Mouse (Mus musculus): Measurements from ENCODE around the gene Emsy.

The Emsy gene

GRCm38 (mm10) chr7:98656531-98657221 lies at the start of gene Emsy:
Gene Emsy, minus strand, starts transcription at chr7:98656783.
- peak; percentile 98 for DNase-seq (ENCODE audit: low spot score)

DNA sequence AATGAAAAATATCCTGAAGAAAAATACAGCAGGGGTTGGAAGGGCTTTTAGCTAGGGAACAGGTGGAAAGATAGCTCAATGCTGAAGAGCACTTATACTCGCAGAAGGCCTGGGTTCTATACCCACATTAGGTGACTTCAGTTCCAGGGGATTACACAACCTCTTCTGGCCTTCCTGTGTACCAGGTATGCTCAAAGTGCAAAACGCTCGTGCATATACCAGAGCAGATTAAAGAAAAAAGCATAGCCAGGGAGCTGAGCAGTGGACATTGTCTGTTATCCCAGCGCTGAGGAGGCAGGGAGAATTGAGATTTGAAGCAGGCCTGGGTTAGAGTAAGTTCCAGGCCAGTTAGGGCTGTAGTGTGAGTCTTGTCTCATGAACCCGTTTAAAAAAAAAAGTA lies 47.7 kb upstream of the Emsy start:
- DNase-seq (ENCODE audit: low spot score) = no peak

- DNase-seq (ENCODE audit: low spot score) = no peak
Observed at GRCm38 (mm10) chr7:98703365-98703881, 46.8 kb upstream of the Emsy start.

DNA sequence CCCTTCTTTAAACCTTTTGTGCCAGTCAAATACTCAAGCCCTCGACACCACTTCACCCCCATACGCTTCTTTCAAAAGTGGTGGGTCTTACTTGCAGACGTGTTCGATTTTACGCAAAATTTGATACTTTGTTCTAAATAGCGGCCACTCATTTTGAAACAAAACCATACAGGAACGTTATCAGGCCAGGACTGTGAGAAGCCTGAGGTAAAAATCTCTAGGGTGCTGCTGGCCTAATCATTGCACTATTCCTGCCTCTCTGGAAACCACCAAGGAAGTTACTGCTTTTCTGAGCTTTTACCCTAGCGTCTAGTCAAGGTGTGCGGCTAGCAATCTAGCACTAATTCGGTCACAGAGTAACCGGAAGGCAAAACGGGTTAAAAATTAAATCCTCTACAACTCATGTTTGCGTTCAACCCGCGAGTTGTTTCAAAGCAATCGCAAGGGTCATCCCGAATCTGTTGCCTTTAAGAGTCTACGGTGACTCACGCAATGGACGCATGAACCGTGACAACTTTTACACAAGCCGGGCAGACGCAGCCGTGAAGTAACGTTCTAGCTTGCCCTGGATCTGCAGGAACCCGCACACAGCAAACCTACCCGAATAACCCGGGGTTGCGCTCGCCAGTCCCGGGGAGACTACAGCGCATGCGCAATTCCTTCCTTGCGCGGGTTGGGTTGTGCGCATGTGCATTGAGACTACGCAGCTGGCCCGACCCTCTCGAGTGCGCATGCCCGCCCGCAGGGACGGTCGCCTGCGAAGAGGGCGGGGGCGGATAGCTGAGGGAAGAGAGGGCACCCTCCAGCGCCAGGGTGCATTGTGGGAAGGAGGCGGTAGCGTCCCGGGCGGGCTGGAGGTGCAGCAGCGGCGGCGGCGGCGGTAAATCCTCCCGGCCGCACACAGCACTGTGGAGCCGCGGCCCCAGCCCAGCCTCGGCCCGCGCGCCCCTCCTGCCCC lies 46.0 kb upstream of the Emsy start, which contains the start of gene Thap12:
TSS of gene Thap12 (plus strand) at position 821 of the 958 bp plus-strand sequence.
- peak; percentile 99 for DNase-seq (ENCODE audit: low spot score)

GRCm38 (mm10) chr7:98701771-98702170 lies 45.2 kb upstream of the Emsy start:
- no peak for DNase-seq (ENCODE audit: low spot score)

GRCm38 (mm10) chr7:98698590-98698989 lies 42.0 kb upstream of the Emsy start:
- DNase-seq (ENCODE audit: low spot score) = no peak

- DNase-seq (ENCODE audit: low spot score) = no peak
Observed at GRCm38 (mm10) chr7:98698041-98698440, 41.5 kb upstream of the Emsy start.

- DNase-seq (ENCODE audit: low spot score) = no peak
Observed at GRCm38 (mm10) chr7:98697496-98697895, 40.9 kb upstream of the Emsy start.

DNA sequence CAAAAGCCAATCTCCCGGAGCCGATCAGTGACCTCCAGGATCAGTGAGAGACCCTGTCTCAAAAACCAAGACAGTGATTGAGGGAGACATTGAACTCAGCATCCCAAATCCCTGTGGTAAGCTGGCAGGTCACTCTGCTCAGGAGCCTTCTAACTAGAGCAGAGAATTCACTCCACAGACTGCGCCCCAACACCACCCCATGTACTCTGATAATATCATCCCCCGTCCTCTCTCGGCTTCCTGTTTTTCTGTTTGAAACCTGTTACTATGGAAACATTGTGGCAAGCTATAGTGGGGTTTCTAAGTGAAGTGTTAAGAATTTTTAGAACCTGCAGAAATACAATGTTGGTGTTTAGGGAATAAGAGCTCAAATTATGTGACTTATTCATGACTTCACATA lies 37.5 kb upstream of the Emsy start:
- peak; percentile 67 for DNase-seq (ENCODE audit: low spot score)

- no peak for DNase-seq (ENCODE audit: low spot score)
Observed at GRCm38 (mm10) chr7:98692761-98693546, 36.4 kb upstream of the Emsy start.

DNA sequence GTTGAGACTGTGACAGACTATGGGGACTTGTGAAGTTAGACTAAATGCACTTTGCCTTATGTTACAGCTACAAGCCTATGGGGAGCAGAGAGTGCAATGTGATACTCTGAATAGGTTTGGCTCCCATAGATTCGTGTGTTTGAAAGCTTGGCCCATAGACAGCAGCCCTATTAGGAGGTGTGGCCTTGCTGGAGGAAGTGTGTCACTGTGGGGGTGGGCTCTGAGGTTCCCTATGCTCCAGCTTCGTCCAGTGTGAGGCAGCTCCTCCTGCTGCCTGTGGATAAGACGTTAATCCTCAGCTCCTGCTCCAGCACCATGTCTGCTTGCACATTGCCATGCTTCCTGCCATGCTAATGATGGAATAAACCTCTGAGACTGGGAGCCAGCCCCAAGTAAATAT lies 34.2 kb upstream of the Emsy start:
- no peak for DNase-seq (ENCODE audit: low spot score)

- no peak for DNase-seq (ENCODE audit: low spot score)
Observed at GRCm38 (mm10) chr7:98690126-98690525, 33.5 kb upstream of the Emsy start.

- DNase-seq (ENCODE audit: low spot score) = no peak
Observed at GRCm38 (mm10) chr7:98685895-98686294, 29.3 kb upstream of the Emsy start.

DNA sequence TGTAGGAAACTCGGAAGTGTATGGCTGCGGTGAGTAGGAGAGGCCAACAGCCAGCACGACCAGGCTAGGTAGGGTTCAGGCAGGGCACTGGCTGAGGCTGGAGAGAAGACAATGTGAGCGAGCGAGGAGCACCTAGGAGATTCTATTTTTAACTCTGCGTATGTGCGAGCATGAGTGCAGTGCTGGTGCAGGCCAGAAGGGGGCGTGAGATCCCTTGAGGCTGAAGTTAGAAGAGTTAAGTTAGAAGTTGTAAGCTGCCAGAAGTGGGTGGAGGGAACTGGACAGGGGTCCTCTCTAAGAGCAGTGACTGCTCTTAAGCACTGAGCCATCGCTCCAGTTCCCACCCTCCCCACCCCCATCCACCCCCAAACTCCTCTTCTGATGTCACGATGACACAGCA lies 26.2 kb upstream of the Emsy start:
- DNase-seq (ENCODE audit: low spot score) = no peak

DNA sequence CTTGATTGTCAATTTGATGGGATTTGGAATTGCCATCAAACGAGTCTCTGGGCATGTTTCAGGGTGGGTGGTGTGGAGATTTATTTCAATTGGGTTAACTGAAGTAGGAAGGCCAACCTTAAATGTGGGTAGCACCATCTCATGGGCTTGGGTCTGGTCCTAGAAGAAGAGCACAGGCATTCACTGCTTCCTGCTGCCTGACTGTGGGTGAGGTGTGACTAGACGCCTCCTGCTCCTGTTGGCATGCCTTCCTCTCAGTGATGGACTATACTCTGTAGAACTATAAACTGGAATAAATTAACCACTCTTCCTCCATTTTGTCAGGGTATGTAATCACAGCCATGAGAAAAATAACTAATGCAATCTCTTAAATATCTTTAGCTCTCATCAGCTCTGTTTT lies 24.1 kb upstream of the Emsy start:
- DNase-seq (ENCODE audit: low spot score) = no peak

GRCm38 (mm10) chr7:98678441-98678840 lies 21.9 kb upstream of the Emsy start:
- no peak for DNase-seq (ENCODE audit: low spot score)

- no peak for DNase-seq (ENCODE audit: low spot score)
Observed at GRCm38 (mm10) chr7:98677511-98677910, 20.9 kb upstream of the Emsy start.

- DNase-seq (ENCODE audit: low spot score) = no peak
Observed at GRCm38 (mm10) chr7:98674344-98674743, 17.8 kb upstream of the Emsy start.

DNA sequence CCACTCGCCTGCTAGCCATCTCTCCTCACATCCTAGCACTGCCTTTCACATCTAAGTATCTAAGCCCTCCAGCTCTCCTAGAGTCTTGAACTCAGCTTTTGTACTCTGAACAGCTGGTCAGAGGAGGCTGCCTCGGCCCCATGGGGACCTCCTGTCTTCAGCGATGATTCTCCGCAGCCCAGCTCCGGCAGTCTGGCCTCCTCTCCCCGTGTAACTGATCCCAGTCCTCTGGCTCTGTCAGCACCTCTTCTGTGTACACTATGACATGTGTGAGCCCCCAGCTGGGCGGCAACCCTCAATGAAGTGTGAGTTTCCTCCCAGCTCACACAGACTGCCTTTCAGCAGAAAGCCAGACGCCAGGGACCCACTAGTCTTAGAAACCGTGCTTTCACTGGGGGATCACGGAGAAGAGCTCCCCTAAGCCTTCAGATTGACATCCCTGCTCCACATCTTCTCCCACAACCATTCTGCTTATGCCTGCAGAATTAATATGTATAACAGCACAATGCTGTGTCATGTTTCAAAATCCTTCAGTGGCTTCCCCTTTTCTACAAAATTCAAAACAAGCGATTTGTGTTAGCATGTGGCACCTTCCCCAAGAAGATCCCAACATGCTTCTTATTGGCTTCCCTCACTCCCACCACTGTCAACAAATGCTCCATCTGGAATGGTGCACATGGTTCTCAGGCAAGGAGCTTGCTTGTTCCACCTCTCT lies 15.8 kb upstream of the Emsy start:
- DNase-seq (ENCODE audit: low spot score) = no peak

GRCm38 (mm10) chr7:98671416-98671815 lies 14.8 kb upstream of the Emsy start:
- DNase-seq (ENCODE audit: low spot score) = peak; percentile 26

DNA sequence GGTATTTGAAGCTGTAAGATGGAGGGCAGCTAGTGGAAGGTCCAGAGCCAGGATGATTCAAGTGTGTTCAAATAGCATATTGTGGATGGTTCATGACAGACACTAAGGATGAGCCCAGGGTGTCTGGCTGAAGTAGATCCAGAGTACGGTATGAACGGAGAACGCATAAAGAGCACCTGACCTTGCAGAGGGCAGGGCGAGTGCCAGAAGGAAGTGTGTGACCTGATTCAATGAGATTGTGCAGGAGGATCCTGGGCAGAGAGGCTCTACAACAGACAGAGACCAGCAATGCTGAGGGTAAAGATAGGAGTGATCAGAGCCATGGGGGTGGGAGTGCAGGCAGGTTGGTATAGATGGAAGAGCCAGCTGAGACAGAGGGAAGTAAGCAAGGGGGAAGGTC lies 14.2 kb upstream of the Emsy start:
- DNase-seq (ENCODE audit: low spot score) = no peak
